Mouse (Mus musculus): ENCODE results near the gene A630001G21Rik. TPM values are rescaled to one million over a fixed set of nuclear protein-coding genes. Genes with fewer than 3 reads are reported as not detected.

A630001G21Rik gene
- total and polyA plus RNA-seq, 2 experiments from 2014 or later: 0.25 to 2.0 TPM

DNA sequence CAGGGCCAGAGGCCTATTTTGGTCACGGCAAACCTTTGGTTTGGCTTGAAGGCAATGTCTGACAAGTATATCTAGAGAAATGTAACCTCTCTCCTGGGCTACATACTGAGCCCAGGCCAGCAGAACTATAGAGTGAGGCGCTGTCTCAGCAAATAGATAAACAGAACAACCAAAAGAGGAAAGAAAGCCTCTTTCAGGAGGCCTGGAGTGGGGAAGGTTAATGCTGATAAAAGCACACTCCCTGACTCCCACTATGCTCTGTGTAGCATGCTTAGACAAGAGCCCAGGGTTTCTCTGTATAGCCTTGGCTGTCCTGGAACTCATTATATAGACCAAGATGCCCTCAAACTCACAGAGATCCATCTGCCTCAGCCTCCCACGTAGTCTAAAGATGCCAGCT, 85.2 kb downstream of the A630001G21Rik start:
- Histone ChIP-seq H3K4me1 (ENCODE audit: insufficient read depth) (no peaks in the 10 kb centered on the region), H3K36me3 (ENCODE audit: insufficient read depth) (no peaks in the 10 kb centered on the region), H3K4me3 (ENCODE audit: low read depth, low read length) (no peak overlapping the region), H3K27me3 (ENCODE audit: insufficient read depth, low read length) (no peaks in the 10 kb centered on the region), H3K9me3 (ENCODE audit: low read length) (no peaks in the 10 kb centered on the region), H3K9ac (no peak overlapping the region), H3K4me2 (ENCODE audit: low read depth) (no peak overlapping the region), H3K27ac (ENCODE audit: low read depth, low read length) (no peak overlapping the region)
- no peak for TF ChIP-seq CTCF (IDR thresholded peaks at IDR 0.05; ENCODE audit: low read depth)
- DNase-seq (no peak), ATAC-seq (no peak)
- WGBS: 81% methylated on average over 3 of the region's 3 CpGs

DNA sequence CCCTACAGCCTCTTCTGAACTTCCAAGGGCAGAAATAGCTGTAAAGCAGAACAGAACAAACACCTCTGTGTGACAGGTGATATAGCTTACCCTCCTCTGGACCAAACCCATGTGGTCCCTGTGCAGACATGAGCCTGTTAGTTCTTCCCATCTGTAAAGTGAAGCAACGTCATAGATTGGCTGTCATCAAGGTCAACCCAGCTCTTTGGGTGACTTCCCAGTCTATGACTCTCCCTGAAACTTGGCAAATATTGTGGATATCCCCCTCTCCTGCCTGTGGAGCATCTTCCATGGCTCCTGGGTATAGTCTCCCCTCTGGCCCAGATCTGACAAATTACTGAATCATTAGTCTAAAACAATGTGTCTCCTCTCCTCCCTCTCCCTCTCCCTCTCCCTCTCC, 86.2 kb downstream of the A630001G21Rik start:
- no peak overlapping the region for H3K4me2 ChIP-seq (ENCODE audit: low read depth)
- H3K27me3 ChIP-seq (ENCODE audit: insufficient read depth, low read length): no peaks in the 10 kb centered on the region
- no peaks in the 10 kb centered on the region for H3K36me3 ChIP-seq (ENCODE audit: insufficient read depth)
- no peak overlapping the region for H3K9ac ChIP-seq
- no peaks in the 10 kb centered on the region for H3K9me3 ChIP-seq (ENCODE audit: low read length)
- ATAC-seq (no peak), DNase-seq (no peak)
- no peak for TF ChIP-seq CTCF (IDR thresholded peaks at IDR 0.05; ENCODE audit: low read depth)
- no peak overlapping the region for H3K27ac ChIP-seq (ENCODE audit: low read depth, low read length)
- 79% methylated on average over 1 of the region's 1 CpGs for WGBS
- H3K4me1 ChIP-seq (ENCODE audit: insufficient read depth): no peaks in the 10 kb centered on the region
- no peak overlapping the region for H3K4me3 ChIP-seq (ENCODE audit: low read depth, low read length)

DNA sequence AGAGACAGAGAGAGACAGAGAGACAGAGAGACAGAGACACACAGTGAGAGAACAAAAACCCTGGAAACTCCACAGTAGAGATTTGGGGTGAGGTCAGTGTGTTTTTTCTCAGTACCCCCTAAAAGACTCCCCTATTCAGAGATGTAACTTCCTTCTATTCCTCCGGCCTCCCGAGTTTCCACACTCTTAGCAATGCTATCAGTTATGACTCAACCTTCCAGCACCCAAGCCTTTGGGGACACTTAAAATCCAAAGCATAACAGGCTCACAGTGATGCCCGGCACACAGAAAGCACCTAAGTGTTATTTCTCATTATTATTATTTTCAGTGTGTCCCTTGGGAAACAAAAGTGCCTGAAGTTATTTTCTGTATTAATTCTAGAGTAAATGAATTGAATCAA, 87.9 kb downstream of the A630001G21Rik start:
- H3K4me3 ChIP-seq (ENCODE audit: low read depth, low read length): no peak overlapping the region
- 88% methylated on average over 3 of the region's 3 CpGs for WGBS
- H3K27me3 ChIP-seq (ENCODE audit: insufficient read depth, low read length): no peaks in the 10 kb centered on the region
- no peaks in the 10 kb centered on the region for H3K4me1 ChIP-seq (ENCODE audit: insufficient read depth)
- no peaks in the 10 kb centered on the region for H3K9me3 ChIP-seq (ENCODE audit: low read length)
- DNase-seq (no peak), ATAC-seq (no peak)
- H3K9ac ChIP-seq: no peak overlapping the region
- no peak overlapping the region for H3K4me2 ChIP-seq (ENCODE audit: low read depth)
- H3K36me3 ChIP-seq (ENCODE audit: insufficient read depth): no peaks in the 10 kb centered on the region
- TF ChIP-seq CTCF (IDR thresholded peaks at IDR 0.05; ENCODE audit: low read depth): no peak
- no peak overlapping the region for H3K27ac ChIP-seq (ENCODE audit: low read depth, low read length)

DNA sequence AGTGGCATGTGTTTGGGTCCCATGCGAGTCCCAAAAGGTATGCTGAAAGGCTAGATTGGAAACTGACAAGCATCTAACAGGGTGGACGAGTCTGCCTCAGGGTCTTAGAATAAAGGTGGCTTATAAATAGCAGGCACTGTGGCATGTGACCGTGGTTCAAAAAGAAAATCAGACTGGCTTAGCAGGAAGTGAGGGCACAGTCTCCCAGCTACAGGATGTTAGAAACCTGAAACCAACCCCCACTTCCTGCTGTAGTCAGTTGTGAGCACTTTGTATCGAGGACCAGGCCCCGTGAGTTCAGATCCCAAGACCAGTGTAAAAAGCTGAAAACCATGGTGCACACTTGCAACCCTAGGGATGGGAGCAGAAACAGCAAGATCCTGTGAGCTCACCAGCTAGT, 91.1 kb downstream of the A630001G21Rik start:
- no peak for ATAC-seq
- no peak for TF ChIP-seq CTCF (IDR thresholded peaks at IDR 0.05; ENCODE audit: low read depth)
- no peak overlapping the region for H3K4me3 ChIP-seq (ENCODE audit: low read depth, low read length)
- 70% methylated on average over 5 of the region's 5 CpGs for WGBS
- no peaks in the 10 kb centered on the region for H3K9me3 ChIP-seq (ENCODE audit: low read length)
- H3K27me3 ChIP-seq (ENCODE audit: insufficient read depth, low read length): no peaks in the 10 kb centered on the region
- H3K27ac ChIP-seq (ENCODE audit: low read depth, low read length): no peak overlapping the region
- no peak overlapping the region for H3K9ac ChIP-seq
- H3K4me1 ChIP-seq (ENCODE audit: insufficient read depth): no peaks in the 10 kb centered on the region
- no peak for DNase-seq
- no peaks in the 10 kb centered on the region for H3K36me3 ChIP-seq (ENCODE audit: insufficient read depth)
- H3K4me2 ChIP-seq (ENCODE audit: low read depth): no peak overlapping the region

DNA sequence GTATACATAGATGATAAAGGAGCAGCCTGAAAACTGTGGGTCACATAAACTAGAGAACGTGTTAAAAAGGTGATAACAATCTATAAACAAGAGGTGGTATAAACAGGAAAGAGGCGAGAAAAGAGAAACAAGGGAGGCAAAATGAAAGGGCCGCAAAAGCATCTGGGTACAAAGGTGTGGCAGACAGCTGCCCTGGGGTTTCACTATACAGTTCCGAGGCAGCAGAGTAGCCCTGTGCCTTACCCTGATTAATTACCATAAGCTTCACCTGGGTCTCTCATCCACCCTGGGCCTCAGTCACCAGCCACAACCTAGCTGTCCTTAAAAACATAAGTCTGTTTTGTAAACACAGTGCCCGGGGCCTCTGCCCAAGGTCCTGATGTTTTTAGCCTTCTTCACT, 91.8 kb downstream of the A630001G21Rik start:
- no peak overlapping the region for H3K4me3 ChIP-seq (ENCODE audit: low read depth, low read length)
- no peaks in the 10 kb centered on the region for H3K9me3 ChIP-seq (ENCODE audit: low read length)
- no peaks in the 10 kb centered on the region for H3K36me3 ChIP-seq (ENCODE audit: insufficient read depth)
- H3K4me2 ChIP-seq (ENCODE audit: low read depth): no peak overlapping the region
- 81% methylated on average over 5 of the region's 5 CpGs for WGBS
- no peak for TF ChIP-seq CTCF (IDR thresholded peaks at IDR 0.05; ENCODE audit: low read depth)
- no peak overlapping the region for H3K9ac ChIP-seq
- no peak for ATAC-seq
- no peak for DNase-seq
- no peaks in the 10 kb centered on the region for H3K27me3 ChIP-seq (ENCODE audit: insufficient read depth, low read length)
- H3K27ac ChIP-seq (ENCODE audit: low read depth, low read length): no peak overlapping the region
- H3K4me1 ChIP-seq (ENCODE audit: insufficient read depth): no peaks in the 10 kb centered on the region

DNA sequence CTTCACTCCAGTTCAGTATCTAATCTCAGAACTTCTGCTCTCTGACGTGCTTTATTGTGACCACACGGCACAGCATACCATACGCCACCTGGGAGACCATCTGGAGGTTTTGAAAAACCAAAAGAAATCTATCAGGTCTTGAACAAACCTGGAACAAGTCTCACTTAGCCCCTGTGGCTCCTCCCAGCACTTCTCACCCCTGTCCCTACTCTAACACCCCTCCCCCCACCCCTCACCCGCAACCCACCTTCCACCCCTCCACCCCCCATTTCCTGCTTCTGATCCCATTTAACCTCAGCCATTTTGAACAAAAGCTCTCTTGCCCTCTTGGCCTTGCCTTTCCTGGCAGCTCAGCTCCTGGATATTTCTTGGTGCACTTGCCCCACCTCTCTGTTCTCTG, 98.2 kb downstream of the A630001G21Rik start:
- no peak overlapping the region for H3K27ac ChIP-seq (ENCODE audit: low read depth, low read length)
- no peak for ATAC-seq
- no peak overlapping the region for H3K4me2 ChIP-seq (ENCODE audit: low read depth)
- H3K9ac ChIP-seq: no peak overlapping the region
- no peak for TF ChIP-seq CTCF (IDR thresholded peaks at IDR 0.05; ENCODE audit: low read depth)
- no peaks in the 10 kb centered on the region for H3K4me1 ChIP-seq (ENCODE audit: insufficient read depth)
- H3K9me3 ChIP-seq (ENCODE audit: low read length): no peaks in the 10 kb centered on the region
- 66% methylated on average over 4 of the region's 4 CpGs for WGBS
- no peaks in the 10 kb centered on the region for H3K27me3 ChIP-seq (ENCODE audit: insufficient read depth, low read length)
- H3K36me3 ChIP-seq (ENCODE audit: insufficient read depth): no peaks in the 10 kb centered on the region
- no peak for DNase-seq
- H3K4me3 ChIP-seq (ENCODE audit: low read depth, low read length): no peak overlapping the region

Small RNAs within 50 kb of the gene (microRNA-seq; reads per million reads assigned to microRNA genes)
- gene Gm25472 (0 reads per million in 2 experiments), gene Mir8096 (0 reads per million in 2 experiments)

Other genes starting within 250 kb of the A630001G21Rik start
- not detected in 2 replicates for gene G530012D18Rik, start 203.0 kb downstream of the A630001G21Rik start, total RNA-seq (2014; rRNA removed)
- gene G530012D18Rik, start 203.0 kb downstream of the A630001G21Rik start, polyA plus RNA-seq (2015; fragmentation: Nextera tagmentation; extraction: Ambion mirVana): not detected in 2 replicates
- 1.3 TPM in 2 replicates for gene Sp110, start 179.8 kb downstream of the A630001G21Rik start, total RNA-seq (2014; rRNA removed)
- 0.44 and 0.94 TPM in 2 replicates for gene Sp110, start 179.8 kb downstream of the A630001G21Rik start, polyA plus RNA-seq (2015; fragmentation: Nextera tagmentation; extraction: Ambion mirVana)
- gene Sp140, start 178.3 kb downstream of the A630001G21Rik start, total RNA-seq (2014; rRNA removed): 1.1 and 2.0 TPM in 2 replicates
- gene Sp140, start 178.3 kb downstream of the A630001G21Rik start, polyA plus RNA-seq (2015; fragmentation: Nextera tagmentation; extraction: Ambion mirVana): 0.25 and 0.74 TPM in 2 replicates
- 0.46 and 0.95 TPM in 2 replicates for gene Sp100, start 128.7 kb downstream of the A630001G21Rik start, total RNA-seq (2014; rRNA removed)
- gene Sp100, start 128.7 kb downstream of the A630001G21Rik start, polyA plus RNA-seq (2015; fragmentation: Nextera tagmentation; extraction: Ambion mirVana): 0.74 and 1.1 TPM in 2 replicates
- 191 and 216 TPM in 2 replicates for gene Cab39, start 14.8 kb upstream of the A630001G21Rik start, total RNA-seq (2014; rRNA removed)
- gene Cab39, start 14.8 kb upstream of the A630001G21Rik start, polyA plus RNA-seq (2015; fragmentation: Nextera tagmentation; extraction: Ambion mirVana): 41.1 and 46.1 TPM in 2 replicates
- 244 and 280 TPM in 2 replicates for gene Itm2c, start 115.6 kb upstream of the A630001G21Rik start, total RNA-seq (2014; rRNA removed)
- 244 and 246 TPM in 2 replicates for gene Itm2c, start 115.6 kb upstream of the A630001G21Rik start, polyA plus RNA-seq (2015; fragmentation: Nextera tagmentation; extraction: Ambion mirVana)
- gene 4933407L21Rik, start 149.8 kb upstream of the A630001G21Rik start, total RNA-seq (2014; rRNA removed): 6.7 and 9.8 TPM in 2 replicates
- gene 4933407L21Rik, start 149.8 kb upstream of the A630001G21Rik start, polyA plus RNA-seq (2015; fragmentation: Nextera tagmentation; extraction: Ambion mirVana): 6.2 and 8.6 TPM in 2 replicates
- 0.05 and 0.08 TPM in 2 replicates for gene Gpr55, start 182.4 kb upstream of the A630001G21Rik start, total RNA-seq (2014; rRNA removed)
- gene Gpr55, start 182.4 kb upstream of the A630001G21Rik start, polyA plus RNA-seq (2015; fragmentation: Nextera tagmentation; extraction: Ambion mirVana): 0.08 and 0.12 TPM in 2 replicates
- gene Spata3, start 238.2 kb upstream of the A630001G21Rik start, total RNA-seq (2014; rRNA removed): 0.54 TPM in 1 of 2 replicates, not detected in the other
- gene Spata3, start 238.2 kb upstream of the A630001G21Rik start, polyA plus RNA-seq (2015; fragmentation: Nextera tagmentation; extraction: Ambion mirVana): 0.92 and 0.94 TPM in 2 replicates

All from forebrain, postnatal 0 days (tissue).